Mouse (Mus musculus) layer of hippocampus, adult 18-20 months (tissue): Measurements from ENCODE around the gene Nnat. TPM values are rescaled to one million over a fixed set of nuclear protein-coding genes. Genes with fewer than 3 reads are reported as not detected.

Experiments
- DNase-seq, 2 experiments: peaks; one replicate each; pipeline ENCODE4 v3.0.0; 2022; ENCODE audit warnings: low spot score in 2 of 2
- microRNA-seq, 2 experiments: library from miRNA; unstranded; fragments of <30 nt; microRNA quantifications; one replicate each; pipeline ENCODE4 v1.2.0; 2021
- total RNA-seq, 2 experiments: library from RNA; stranded (reverse); gene quantifications; 2 replicates each; pipeline ENCODE4 v1.2.3; 2021

Nnat gene
- total RNA-seq, 2 experiments from 2014 or later, result 481 to 624 TPM

DNA sequence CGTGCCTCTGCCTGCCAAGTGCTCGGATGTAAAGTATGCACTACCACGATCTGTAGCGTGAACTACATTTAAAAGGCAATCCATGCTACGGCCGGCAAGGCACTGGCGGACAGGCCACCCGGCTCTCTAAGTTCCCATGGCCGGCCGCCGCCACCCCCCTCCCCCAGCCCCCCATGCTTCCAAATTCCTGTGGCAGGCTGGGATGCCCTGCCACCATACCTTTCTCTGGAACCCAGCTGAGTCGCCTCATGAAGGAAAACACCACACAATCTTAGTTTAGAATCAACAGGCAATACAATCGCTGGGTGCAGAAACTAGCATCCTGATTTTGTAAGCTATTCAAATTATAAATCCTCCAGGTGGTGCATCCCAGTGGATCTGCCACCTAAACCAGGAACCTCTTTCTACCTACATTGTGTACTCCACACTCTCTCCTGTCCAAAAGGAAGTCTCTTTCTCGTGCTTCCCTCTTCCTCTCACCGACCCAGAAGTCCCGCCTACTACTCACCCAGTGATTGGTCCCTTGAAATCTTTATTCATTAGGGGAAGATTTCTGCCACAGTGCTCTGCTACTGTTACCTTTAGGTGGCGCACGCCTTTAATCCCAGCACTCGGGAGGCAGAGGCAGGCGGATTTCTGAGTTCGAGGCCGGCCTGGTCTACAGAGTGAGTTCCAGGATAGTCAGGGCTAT, 37.1 kb downstream of the Nnat start:
- no peak for DNase-seq

DNA sequence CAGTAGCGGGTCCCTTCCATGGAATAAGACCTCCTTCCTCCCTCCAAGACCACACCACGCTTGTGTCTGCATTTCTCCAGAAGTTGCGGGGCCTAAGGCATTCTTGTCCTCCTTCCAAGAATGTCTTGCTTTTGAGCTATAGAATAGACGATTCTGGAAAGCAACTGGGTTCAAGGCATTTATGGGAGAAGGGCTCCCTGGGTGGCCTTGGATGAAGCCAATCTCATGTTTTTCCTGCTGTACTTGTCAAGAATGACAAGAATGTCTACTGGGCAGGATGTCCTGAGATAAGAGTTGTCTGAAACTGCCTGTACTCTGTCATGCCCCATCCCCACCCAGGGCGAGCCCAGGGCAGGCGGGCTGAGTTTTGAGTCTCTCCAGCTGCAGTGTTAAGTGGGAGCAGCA, 41.6 kb downstream of the Nnat start:
- DNase-seq, result no peak

- DNase-seq, result peak; percentile 68 to 84
Measured at GRCm38 (mm10) chr2:157605025-157605675, 45.3 kb downstream of the Nnat start.

GRCm38 (mm10) chr2:157607542-157608236, 47.8 kb downstream of the Nnat start:
- no peak for DNase-seq

DNA sequence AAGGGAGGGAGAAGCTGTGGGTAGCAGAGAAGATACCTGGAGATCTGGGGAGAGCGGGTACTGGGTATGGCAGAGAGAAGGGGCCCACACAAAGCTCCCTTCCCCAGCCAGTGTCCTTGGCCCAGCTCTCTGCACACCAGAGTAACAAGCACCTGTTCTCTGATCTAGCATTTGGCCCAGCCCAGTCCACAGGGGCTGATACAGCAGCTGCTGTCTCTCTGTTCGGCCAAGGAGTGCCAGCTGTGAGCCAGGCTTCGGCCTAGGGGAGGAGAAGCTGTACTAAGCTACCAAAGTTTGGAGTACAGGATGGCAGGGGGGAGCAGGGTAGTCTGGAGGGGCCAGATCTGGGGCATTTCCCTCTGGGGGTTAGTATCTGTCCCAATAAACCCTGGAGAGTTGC, 51.9 kb downstream of the Nnat start:
- no peak for DNase-seq

Small RNA genes within 50 kb of the gene (microRNA-seq; reads per million reads assigned to microRNA genes)
- 0.99 to 2.1 reads per million in 2 experiments for gene Gm23134

Other genes starting within 250 kb of the Nnat start
- gene Ghrh, start 212.6 kb upstream of the Nnat start, total RNA-seq, result not detected
- gene Manbal, start 192.5 kb upstream of the Nnat start, total RNA-seq, result 10 to 100 TPM; 55.5 to 57.0 TPM
- gene Src, start 141.6 kb upstream of the Nnat start, total RNA-seq, result 100 to 1,000 TPM; 156 to 157 TPM
- 100 to 1,000 TPM; 120 to 136 TPM for gene Blcap, start 11.2 kb downstream of the Nnat start, total RNA-seq
- gene Ctnnbl1, start 177.3 kb downstream of the Nnat start, total RNA-seq, result 10 to 100 TPM; 33.5 to 35.2 TPM